Mouse (Mus musculus): ENCODE results near the gene Kif16b. TPM values are rescaled to one million over a fixed set of nuclear protein-coding genes. Genes with fewer than 3 reads are reported as not detected.
A peak's percentile ranks its signal among the peaks of the same experiment; 100 is the strongest.
"Not testable (repeated sequence)": the region's sequence is repeated elsewhere in the genome, so short reads cannot be mapped to it uniquely, and the experiment has no call there.

Gene Kif16b
- polyA plus RNA-seq, 1 experiment from 2014 or later, result 10.5 TPM

- no peak overlapping the region for H3K9ac ChIP-seq (ENCODE audit: low read length)
- ATAC-seq (ENCODE audit: low read depth), result no peak
Measured at GRCm38 (mm10) chr2:142580449-142580848, 320.9 kb downstream of the Kif16b start.

DNA sequence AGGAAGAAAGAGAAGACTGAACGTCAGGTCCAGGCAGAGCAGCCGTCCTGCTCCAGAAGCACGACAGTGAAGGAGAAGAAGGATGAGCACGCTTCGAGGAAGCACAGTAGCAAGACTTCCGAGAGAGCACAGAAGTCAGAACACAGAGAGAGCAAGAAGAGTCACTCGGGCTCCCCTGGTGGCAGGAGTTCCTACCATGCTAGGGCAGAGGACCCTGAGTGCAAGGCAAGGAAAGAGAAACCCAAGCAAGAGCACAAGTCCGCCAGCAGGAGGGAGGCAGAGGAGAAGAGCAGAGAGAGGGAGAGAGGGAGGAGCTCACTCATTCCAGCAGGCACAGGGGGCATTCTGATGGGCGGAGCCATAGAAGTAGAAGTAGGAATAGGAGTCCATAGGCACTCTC lies 323.9 kb downstream of the Kif16b start:
- H3K4me1 ChIP-seq (replicated peaks; ENCODE audit: control insufficient read depth, insufficient read depth, low read length); H3K27ac ChIP-seq (ENCODE audit: low read length); H3K27me3 ChIP-seq (ENCODE audit: control insufficient read depth, insufficient read depth, low read depth, low read length); H3K9me3 ChIP-seq (ENCODE audit: control insufficient read depth, low read length); H3K36me3 ChIP-seq (ENCODE audit: control insufficient read depth, insufficient read depth, low read length); H3K4me2 ChIP-seq (ENCODE audit: low read depth, low read length); H3K4me3 ChIP-seq (ENCODE audit: low read length); H3K9ac ChIP-seq (ENCODE audit: low read length): not testable (repeated sequence)
- 52% methylated on average over 8 of the region's 9 CpGs for WGBS
- peak; percentile 23; the same call in 1 of the 2 replicates for ATAC-seq (ENCODE audit: low read depth)

More at GRCm38 (mm10) chr2:142580449-142580848, 320.9 kb downstream of the Kif16b start:
- Histone ChIP-seq H3K27me3 (ENCODE audit: control insufficient read depth, insufficient read depth, low read depth, low read length) (no peaks in the 10 kb centered on the region), H3K36me3 (ENCODE audit: control insufficient read depth, insufficient read depth, low read length) (no peaks in the 10 kb centered on the region), H3K9me3 (ENCODE audit: control insufficient read depth, low read length) (no peaks in the 10 kb centered on the region), H3K27ac (ENCODE audit: low read length) (no peak overlapping the region), H3K4me2 (ENCODE audit: low read depth, low read length) (no peak overlapping the region), H3K4me1 (replicated peaks; ENCODE audit: control insufficient read depth, insufficient read depth, low read length) (no peaks in the 10 kb centered on the region), H3K4me3 (ENCODE audit: low read length) (no peak overlapping the region)

- Histone ChIP-seq H3K27me3 (ENCODE audit: control insufficient read depth, insufficient read depth, low read depth, low read length) (no peaks in the 10 kb centered on the region), H3K36me3 (ENCODE audit: control insufficient read depth, insufficient read depth, low read length) (no peaks in the 10 kb centered on the region), H3K4me2 (ENCODE audit: low read depth, low read length) (no peak overlapping the region), H3K27ac (ENCODE audit: low read length) (no peak overlapping the region), H3K9me3 (ENCODE audit: control insufficient read depth, low read length) (no peaks in the 10 kb centered on the region), H3K9ac (ENCODE audit: low read length) (no peak overlapping the region), H3K4me1 (replicated peaks; ENCODE audit: control insufficient read depth, insufficient read depth, low read length) (no peaks in the 10 kb centered on the region), H3K4me3 (ENCODE audit: low read length) (no peak overlapping the region)
- WGBS, result 77% methylated on average over 8 of the region's 8 CpGs
- ATAC-seq (ENCODE audit: low read depth), result no peak
Measured at GRCm38 (mm10) chr2:142569771-142570170, 331.6 kb downstream of the Kif16b start.

Other genes starting within 250 kb of the Kif16b start
- gene Snrpb2, start 161.5 kb upstream of the Kif16b start, polyA plus RNA-seq (2015; fragmentation: Nextera tagmentation; extraction: Ambion mirVana), result 68.6 and 73.2 TPM in 2 replicates
- gene Otor, start 176.9 kb upstream of the Kif16b start, polyA plus RNA-seq (2015; fragmentation: Nextera tagmentation; extraction: Ambion mirVana), result 0.64 and 1.3 TPM in 2 replicates